In the genomic region with DNA sequence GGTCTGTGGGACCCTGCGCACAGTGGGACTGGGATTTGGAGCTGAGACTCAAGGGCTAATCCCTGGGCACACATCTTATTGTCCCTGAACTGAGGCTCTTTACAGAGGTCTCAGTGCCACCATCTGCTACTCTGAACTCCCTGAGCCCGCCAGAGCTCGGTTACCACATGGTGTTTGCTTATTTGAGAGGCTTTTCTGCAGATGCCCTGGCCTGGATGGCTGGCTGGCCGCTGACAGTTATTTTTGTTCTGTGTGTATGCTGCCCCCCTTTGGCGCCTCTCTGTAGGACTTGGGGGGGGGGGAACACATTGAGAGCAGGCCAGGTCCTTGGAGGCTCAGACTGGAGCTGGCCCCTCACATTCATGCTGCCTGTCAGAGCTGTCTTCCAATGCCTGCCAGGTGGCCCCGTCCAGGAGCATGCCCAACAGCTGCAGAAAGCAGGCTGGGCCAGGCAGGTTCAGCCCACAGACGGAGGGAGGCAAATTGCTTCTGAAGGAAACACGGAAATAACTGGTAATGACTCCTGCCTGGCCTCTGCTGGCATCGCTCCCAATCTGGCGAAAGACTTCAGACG, we compare ENCODE assay signal across 7 mouse cellular contexts. TPM values are rescaled to one million over a fixed set of nuclear protein-coding genes. Genes with fewer than 3 reads are reported as not detected.
DNase-seq lines count a peak whose midpoint lies in the region; ATAC-seq and TF ChIP-seq lines count a peak whose summit lies in the region.

No protein-coding gene starts in this region.

- peaks cover 26% of the 10 kb centered on the region for H3K4me1 ChIP-seq in embryonic facial prominence, embryonic 15.5 days
- no peaks in the 10 kb centered on the region for H3K4me1 ChIP-seq in intestine, postnatal 0 days (replicated peaks; ENCODE audit: control insufficient read depth, insufficient read depth, low read length)

- DNase-seq in 3134 (ENCODE audit: extremely low read depth, insufficient read length, low spot score) (peak; percentile 76), 416B (ENCODE audit: low read depth) (peak; percentile 86)
- DNase-seq in urinary bladder, postnatal 36 days (ENCODE audit: low spot score in 2 of 2): peak; percentile 46 to 70
- DNase-seq in frontal cortex, adult 2 months (ENCODE audit: extremely low spot score in 1 of 2, low spot score in 1 of 2): no peak

- H3K27me3 ChIP-seq in embryonic facial prominence, embryonic 15.5 days: peaks cover 6% of the 10 kb centered on the region
- no peaks in the 10 kb centered on the region for H3K27me3 ChIP-seq in intestine, postnatal 0 days (replicated peaks; ENCODE audit: control insufficient read depth, insufficient read depth, low read length)

- no peaks in the 10 kb centered on the region for H3K36me3 ChIP-seq in embryonic facial prominence, embryonic 15.5 days
- no peaks in the 10 kb centered on the region for H3K36me3 ChIP-seq in intestine, postnatal 0 days (ENCODE audit: control insufficient read depth, insufficient read depth)

- H3K4me3 ChIP-seq in embryonic facial prominence, embryonic 15.5 days (replicated peaks): no peak overlapping the region
- H3K4me3 ChIP-seq in intestine, postnatal 0 days (ENCODE audit: low read depth, low read length): no peak overlapping the region

- H3K27ac ChIP-seq in embryonic facial prominence, embryonic 15.5 days (replicated peaks): peak overlapping the region; percentile 56
- peak overlapping the region; percentile 41; the same call in 1 of the 2 replicates for H3K27ac ChIP-seq in intestine, postnatal 0 days (ENCODE audit: low read depth, low read length)

- 14% methylated on average over 11 of the region's 11 CpGs for WGBS in embryonic facial prominence, embryonic 15.5 days
- WGBS in intestine, postnatal 0 days: 13% methylated on average over 11 of the region's 11 CpGs

- ATAC-seq in embryonic facial prominence, embryonic 15.5 days (ENCODE audit: insufficient number of reproducible peaks, low FRiP score, low TSS enrichment, low read depth): peak; percentile 88
- ATAC-seq in intestine, postnatal 0 days: peak; percentile 65
- ATAC-seq in megakaryocyte progenitor cell, adult 5-6 weeks (replicated peaks; ENCODE audit: poor library complexity): peak; percentile 73

- 0 out of 2 replicates have a peak overlapping the region, but pooled peaks have one; percentile 8 for H3K4me2 ChIP-seq in embryonic facial prominence, embryonic 15.5 days (replicated peaks)
- 0 out of 2 replicates have a peak overlapping the region, but pooled peaks have one; percentile 3 for H3K4me2 ChIP-seq in intestine, postnatal 0 days (replicated peaks; ENCODE audit: low read depth)

- peak; percentile 53 for TF ChIP-seq CTCF in intestine, postnatal 0 days (IDR thresholded peaks at IDR 0.05; ENCODE audit: low read depth)

- H3K9ac ChIP-seq in embryonic facial prominence, embryonic 15.5 days: no peak overlapping the region
- H3K9ac ChIP-seq in intestine, postnatal 0 days (ENCODE audit: low read depth, low read length): no peak overlapping the region

- no peaks in the 10 kb centered on the region for H3K9me3 ChIP-seq in embryonic facial prominence, embryonic 15.5 days (replicated peaks)
- H3K9me3 ChIP-seq in intestine, postnatal 0 days (ENCODE audit: control insufficient read depth): no peaks in the 10 kb centered on the region

RNA-seq across cellular contexts. Expression of gene Syf2, which starts 19.9 kb away (rescaled TPM):
- 77.8 and 83.6 TPM in 2 replicates for polyA plus RNA-seq in embryonic facial prominence, embryonic 15.5 days (2015; fragmentation: Nextera tagmentation; extraction: Ambion mirVana)
- 76.2 and 88.6 TPM in 2 replicates for polyA plus RNA-seq in intestine, postnatal 0 days (2015; fragmentation: Nextera tagmentation; extraction: Ambion mirVana)
- total RNA-seq in megakaryocyte progenitor cell, adult 5-6 weeks (2015): 50.4 and 58.9 TPM in 2 replicates
- total RNA-seq in megakaryocyte progenitor cell, adult 5-6 weeks (2017): 173 and 193 TPM in 2 replicates
- 80.3 and 94.7 TPM in 2 replicates for polyA plus RNA-seq in frontal cortex, adult 2 months (2012; rRNA removed)

RNA-seq across cellular contexts. Expression of gene Rsrp1, which starts 27.2 kb away (rescaled TPM):
- 505 and 540 TPM in 2 replicates for polyA plus RNA-seq in embryonic facial prominence, embryonic 15.5 days (2015; fragmentation: Nextera tagmentation; extraction: Ambion mirVana)
- polyA plus RNA-seq in intestine, postnatal 0 days (2015; fragmentation: Nextera tagmentation; extraction: Ambion mirVana): 252 and 263 TPM in 2 replicates
- total RNA-seq in megakaryocyte progenitor cell, adult 5-6 weeks (2015): 413 and 462 TPM in 2 replicates
- total RNA-seq in megakaryocyte progenitor cell, adult 5-6 weeks (2017): 119 and 154 TPM in 2 replicates
- 742 and 753 TPM in 2 replicates for polyA plus RNA-seq in frontal cortex, adult 2 months (2012; rRNA removed)

RNA-seq across cellular contexts. Expression of gene Tmem50a, which starts 35.8 kb away (rescaled TPM):
- polyA plus RNA-seq in embryonic facial prominence, embryonic 15.5 days (2015; fragmentation: Nextera tagmentation; extraction: Ambion mirVana): 190 and 193 TPM in 2 replicates
- polyA plus RNA-seq in intestine, postnatal 0 days (2015; fragmentation: Nextera tagmentation; extraction: Ambion mirVana): 129 and 136 TPM in 2 replicates
- total RNA-seq in megakaryocyte progenitor cell, adult 5-6 weeks (2015): 216 and 219 TPM in 2 replicates
- total RNA-seq in megakaryocyte progenitor cell, adult 5-6 weeks (2017): 248 and 276 TPM in 2 replicates
- polyA plus RNA-seq in frontal cortex, adult 2 months (2012; rRNA removed): 151 TPM in 2 replicates

Comparison
In these comparisons a context has a peak if more than half of its experiments do, and no peak if none do; other contexts are left out.
1. DNase-seq: peak in 3134 (single experiment), 416B (single experiment) and urinary bladder, postnatal 36 days (2 of 2); none in frontal cortex, adult 2 months (0 of 2).
2. Peak in every context shown above with its lines, with median percentiles within 50 percentile points of each other: ATAC-seq.